Mouse (Mus musculus): Measurements from ENCODE around the gene Fer. TPM values are rescaled to one million over a fixed set of nuclear protein-coding genes. Genes with fewer than 3 reads are reported as not detected.

Gene Fer
- polyA plus RNA-seq, 1 experiment from 2014 or later, result 36.0 TPM

DNA sequence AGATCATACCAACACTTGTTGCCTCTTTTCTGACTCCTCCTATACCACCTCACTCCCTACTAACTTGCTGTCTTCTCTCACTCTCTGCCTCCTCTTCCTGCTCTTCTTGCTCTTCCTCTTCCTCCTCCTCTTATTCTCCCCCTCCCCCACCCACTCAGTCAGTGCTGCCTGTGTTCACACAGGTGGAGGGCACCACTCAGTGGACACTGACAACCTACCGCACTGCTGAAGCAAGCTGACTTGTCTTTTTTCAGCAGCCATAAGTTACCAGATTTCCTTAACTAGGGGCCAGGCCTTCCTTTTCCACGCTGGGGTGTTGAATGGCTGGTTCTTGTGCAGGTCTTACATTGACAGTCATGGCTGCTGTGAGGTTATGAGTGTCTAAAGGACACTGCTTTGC is 72.5 kb downstream of the Fer start:
- H3K9ac ChIP-seq (ENCODE audit: low read length), result no peak overlapping the region
- ATAC-seq (ENCODE audit: insufficient read depth, low FRiP score, low TSS enrichment), result no peak

GRCm38 (mm10) chr17:63937886-63938285 is 75.0 kb downstream of the Fer start:
- Histone ChIP-seq H3K4me3 (ENCODE audit: low read depth, low read length) (no peak overlapping the region), H3K4me1 (ENCODE audit: control insufficient read depth, insufficient read depth, low read length) (no peaks in the 10 kb centered on the region), H3K27ac (ENCODE audit: low read depth, low read length) (no peak overlapping the region), H3K27me3 (ENCODE audit: control insufficient read depth, insufficient read depth, low read length) (no peaks in the 10 kb centered on the region), H3K4me2 (ENCODE audit: low read depth) (no peak overlapping the region), H3K9me3 (ENCODE audit: control insufficient read depth, low read length) (no peaks in the 10 kb centered on the region), H3K9ac (ENCODE audit: low read length) (no peak overlapping the region), H3K36me3 (ENCODE audit: control insufficient read depth, insufficient read depth, low read length) (no peaks in the 10 kb centered on the region)
- no peak for ATAC-seq (ENCODE audit: insufficient read depth, low FRiP score, low TSS enrichment)
- DNase-seq (ENCODE audit: low spot score), result no peak
- 66% methylated on average over 18 of the region's 18 CpGs for WGBS

More for the DNA sequence above, 72.5 kb downstream of the Fer start:
- no peak overlapping the region for H3K4me2 ChIP-seq (ENCODE audit: low read depth)
- no peaks in the 10 kb centered on the region for H3K9me3 ChIP-seq (ENCODE audit: control insufficient read depth, low read length)
- DNase-seq (ENCODE audit: low spot score), result no peak
- no peaks in the 10 kb centered on the region for H3K27me3 ChIP-seq (ENCODE audit: control insufficient read depth, insufficient read depth, low read length)
- H3K4me3 ChIP-seq (ENCODE audit: low read depth, low read length), result no peak overlapping the region
- no peaks in the 10 kb centered on the region for H3K4me1 ChIP-seq (ENCODE audit: control insufficient read depth, insufficient read depth, low read length)
- 99% methylated on average over 2 of the region's 2 CpGs for WGBS
- H3K27ac ChIP-seq (ENCODE audit: low read depth, low read length), result no peak overlapping the region
- H3K36me3 ChIP-seq (ENCODE audit: control insufficient read depth, insufficient read depth, low read length), result no peaks in the 10 kb centered on the region

DNA sequence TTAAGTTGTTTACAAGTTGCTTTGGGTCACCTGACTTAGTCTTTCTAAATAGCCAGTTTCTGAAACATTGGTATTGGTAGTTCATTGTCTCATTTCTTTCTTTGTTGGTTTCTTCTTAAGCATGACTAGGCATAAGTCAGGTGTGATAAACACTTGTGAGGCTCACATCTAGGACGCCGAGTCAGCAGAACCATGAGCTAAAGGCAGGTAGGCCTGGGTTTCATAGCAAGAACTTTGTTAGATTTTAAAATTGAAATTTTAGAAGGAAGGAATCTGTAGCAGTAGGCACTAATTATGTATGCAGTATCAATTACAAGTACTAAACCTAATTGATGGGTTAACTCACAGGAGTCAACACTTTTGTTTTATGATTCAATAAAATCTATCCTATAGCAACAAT is 83.9 kb downstream of the Fer start:
- Histone ChIP-seq H3K4me2 (ENCODE audit: low read depth) (no peak overlapping the region), H3K27me3 (ENCODE audit: control insufficient read depth, insufficient read depth, low read length) (no peaks in the 10 kb centered on the region), H3K27ac (ENCODE audit: low read depth, low read length) (no peak overlapping the region), H3K4me1 (ENCODE audit: control insufficient read depth, insufficient read depth, low read length) (no peaks in the 10 kb centered on the region), H3K9me3 (ENCODE audit: control insufficient read depth, low read length) (no peaks in the 10 kb centered on the region), H3K4me3 (ENCODE audit: low read depth, low read length) (no peak overlapping the region), H3K36me3 (ENCODE audit: control insufficient read depth, insufficient read depth, low read length) (no peaks in the 10 kb centered on the region), H3K9ac (ENCODE audit: low read length) (no peak overlapping the region)
- ATAC-seq (ENCODE audit: insufficient read depth, low FRiP score, low TSS enrichment) (no peak), DNase-seq (ENCODE audit: low spot score) (no peak)
- WGBS, result 94% methylated on average over 2 of the region's 2 CpGs

- ATAC-seq (ENCODE audit: insufficient read depth, low FRiP score, low TSS enrichment) (no peak), DNase-seq (ENCODE audit: low spot score) (no peak)
- H3K9ac ChIP-seq (ENCODE audit: low read length), result no peak overlapping the region
- H3K4me3 ChIP-seq (ENCODE audit: low read depth, low read length), result no peak overlapping the region
- 92% methylated on average over 4 of the region's 4 CpGs for WGBS
- no peak overlapping the region for H3K4me2 ChIP-seq (ENCODE audit: low read depth)
- no peaks in the 10 kb centered on the region for H3K36me3 ChIP-seq (ENCODE audit: control insufficient read depth, insufficient read depth, low read length)
- no peaks in the 10 kb centered on the region for H3K4me1 ChIP-seq (ENCODE audit: control insufficient read depth, insufficient read depth, low read length)
- H3K9me3 ChIP-seq (ENCODE audit: control insufficient read depth, low read length), result no peaks in the 10 kb centered on the region
- no peaks in the 10 kb centered on the region for H3K27me3 ChIP-seq (ENCODE audit: control insufficient read depth, insufficient read depth, low read length)
- H3K27ac ChIP-seq (ENCODE audit: low read depth, low read length), result no peak overlapping the region
These were observed 85.9 kb downstream of the Fer start for GRCm38 (mm10) chr17:63948811-63949210.

DNA sequence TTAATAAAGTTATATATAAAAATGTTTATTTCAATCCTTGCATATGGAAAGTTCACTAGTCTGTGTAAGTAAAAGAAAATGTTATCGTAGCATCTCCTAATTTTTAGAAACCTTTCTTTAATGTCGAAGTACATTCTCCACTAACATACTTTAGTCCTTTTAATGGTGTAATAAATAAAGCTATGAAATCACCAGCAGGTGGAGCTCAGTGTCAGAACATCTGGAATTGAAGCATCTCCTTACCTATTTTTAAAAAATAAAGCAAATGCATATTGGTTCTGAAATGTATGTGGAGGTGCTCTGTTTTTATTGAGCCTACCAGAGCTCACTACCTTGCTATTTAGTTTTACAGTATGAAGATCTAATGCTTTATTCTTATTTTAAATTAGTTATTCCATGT is 88.6 kb downstream of the Fer start:
- Histone ChIP-seq H3K27ac (ENCODE audit: low read depth, low read length) (no peak overlapping the region), H3K4me2 (ENCODE audit: low read depth) (no peak overlapping the region), H3K27me3 (ENCODE audit: control insufficient read depth, insufficient read depth, low read length) (no peaks in the 10 kb centered on the region), H3K4me3 (ENCODE audit: low read depth, low read length) (no peak overlapping the region), H3K9ac (ENCODE audit: low read length) (no peak overlapping the region), H3K36me3 (ENCODE audit: control insufficient read depth, insufficient read depth, low read length) (no peaks in the 10 kb centered on the region), H3K4me1 (ENCODE audit: control insufficient read depth, insufficient read depth, low read length) (no peaks in the 10 kb centered on the region), H3K9me3 (ENCODE audit: control insufficient read depth, low read length) (no peaks in the 10 kb centered on the region)
- ATAC-seq (ENCODE audit: insufficient read depth, low FRiP score, low TSS enrichment) (no peak), DNase-seq (ENCODE audit: low spot score) (no peak)
- 90% methylated on average over 2 of the region's 2 CpGs for WGBS

GRCm38 (mm10) chr17:63967091-63967490 is 104.2 kb downstream of the Fer start:
- Histone ChIP-seq H3K27me3 (ENCODE audit: control insufficient read depth, insufficient read depth, low read length) (no peaks in the 10 kb centered on the region), H3K9ac (ENCODE audit: low read length) (no peak overlapping the region), H3K4me3 (ENCODE audit: low read depth, low read length) (no peak overlapping the region), H3K4me2 (ENCODE audit: low read depth) (no peak overlapping the region), H3K4me1 (ENCODE audit: control insufficient read depth, insufficient read depth, low read length) (no peaks in the 10 kb centered on the region), H3K27ac (ENCODE audit: low read depth, low read length) (no peak overlapping the region), H3K9me3 (ENCODE audit: control insufficient read depth, low read length) (no peaks in the 10 kb centered on the region), H3K36me3 (ENCODE audit: control insufficient read depth, insufficient read depth, low read length) (no peaks in the 10 kb centered on the region)
- no peak for DNase-seq (ENCODE audit: low spot score)
- 90% methylated on average over 3 of the region's 3 CpGs for WGBS
- ATAC-seq (ENCODE audit: insufficient read depth, low FRiP score, low TSS enrichment), result no peak

DNA sequence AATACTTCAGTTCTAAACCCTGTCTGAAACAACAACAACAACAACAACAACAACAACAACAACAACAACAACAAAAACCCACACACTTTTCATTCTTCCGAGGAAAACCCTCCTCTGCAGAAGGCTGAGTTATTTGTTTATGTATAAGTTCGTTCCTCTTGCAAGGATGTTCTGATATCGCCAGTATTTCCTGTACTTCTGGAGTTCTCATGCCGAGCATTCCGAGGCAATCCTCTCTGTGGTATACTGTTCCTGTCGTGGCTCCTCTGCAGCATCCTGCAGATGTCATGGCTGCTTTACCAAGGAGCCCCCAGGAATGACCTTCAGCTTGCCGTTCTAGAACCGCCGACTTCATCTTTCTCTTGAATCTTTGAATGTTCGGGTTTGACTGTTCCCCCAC is 106.6 kb downstream of the Fer start:
- no peak for ATAC-seq (ENCODE audit: insufficient read depth, low FRiP score, low TSS enrichment)
- DNase-seq (ENCODE audit: low spot score), result no peak
- Histone ChIP-seq H3K4me2 (ENCODE audit: low read depth) (no peak overlapping the region), H3K27me3 (ENCODE audit: control insufficient read depth, insufficient read depth, low read length) (no peaks in the 10 kb centered on the region), H3K9me3 (ENCODE audit: control insufficient read depth, low read length) (no peaks in the 10 kb centered on the region), H3K4me3 (ENCODE audit: low read depth, low read length) (no peak overlapping the region), H3K9ac (ENCODE audit: low read length) (no peak overlapping the region), H3K27ac (ENCODE audit: low read depth, low read length) (no peak overlapping the region), H3K36me3 (ENCODE audit: control insufficient read depth, insufficient read depth, low read length) (no peaks in the 10 kb centered on the region), H3K4me1 (ENCODE audit: control insufficient read depth, insufficient read depth, low read length) (no peaks in the 10 kb centered on the region)
- 82% methylated on average over 10 of the region's 10 CpGs for WGBS

DNA sequence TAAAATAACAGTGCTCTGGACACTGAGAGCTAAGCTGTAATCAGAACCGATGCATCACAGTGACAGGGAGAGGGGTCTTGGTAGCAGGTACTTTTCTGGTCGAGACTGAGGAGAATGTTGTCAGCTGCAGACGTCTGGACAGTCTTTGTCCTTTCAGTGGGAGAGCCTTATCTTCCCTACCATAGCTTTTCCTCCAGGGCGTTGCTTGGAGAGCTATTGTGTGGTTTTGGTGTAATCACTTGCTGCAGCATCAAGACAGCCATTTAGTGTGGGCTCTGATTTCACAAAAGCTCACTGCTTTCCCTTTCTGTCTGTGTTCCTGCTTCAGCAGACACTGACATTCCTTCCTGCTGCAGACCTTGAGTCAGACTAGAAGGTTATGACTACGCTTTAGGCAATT is 107.4 kb downstream of the Fer start:
- Histone ChIP-seq H3K27ac (ENCODE audit: low read depth, low read length) (no peak overlapping the region), H3K4me2 (ENCODE audit: low read depth) (no peak overlapping the region), H3K9ac (ENCODE audit: low read length) (no peak overlapping the region), H3K4me1 (ENCODE audit: control insufficient read depth, insufficient read depth, low read length) (no peaks in the 10 kb centered on the region), H3K9me3 (ENCODE audit: control insufficient read depth, low read length) (no peaks in the 10 kb centered on the region), H3K4me3 (ENCODE audit: low read depth, low read length) (no peak overlapping the region), H3K36me3 (ENCODE audit: control insufficient read depth, insufficient read depth, low read length) (no peaks in the 10 kb centered on the region), H3K27me3 (ENCODE audit: control insufficient read depth, insufficient read depth, low read length) (no peaks in the 10 kb centered on the region)
- no peak for DNase-seq (ENCODE audit: low spot score)
- WGBS, result 58% methylated on average over 5 of the region's 5 CpGs
- ATAC-seq (ENCODE audit: insufficient read depth, low FRiP score, low TSS enrichment), result no peak

GRCm38 (mm10) chr17:63970939-63971338 is 108.1 kb downstream of the Fer start:
- Histone ChIP-seq H3K4me1 (ENCODE audit: control insufficient read depth, insufficient read depth, low read length) (no peaks in the 10 kb centered on the region), H3K9me3 (ENCODE audit: control insufficient read depth, low read length) (no peaks in the 10 kb centered on the region), H3K9ac (ENCODE audit: low read length) (no peak overlapping the region), H3K4me2 (ENCODE audit: low read depth) (no peak overlapping the region), H3K27me3 (ENCODE audit: control insufficient read depth, insufficient read depth, low read length) (no peaks in the 10 kb centered on the region), H3K36me3 (ENCODE audit: control insufficient read depth, insufficient read depth, low read length) (no peaks in the 10 kb centered on the region), H3K27ac (ENCODE audit: low read depth, low read length) (no peak overlapping the region), H3K4me3 (ENCODE audit: low read depth, low read length) (no peak overlapping the region)
- DNase-seq (ENCODE audit: low spot score) (no peak), ATAC-seq (ENCODE audit: insufficient read depth, low FRiP score, low TSS enrichment) (no peak)
- WGBS, result 92% methylated on average over 1 of the region's 1 CpGs
